Mouse (Mus musculus): ENCODE data around the gene Stard5. TPM values are rescaled to one million over a fixed set of nuclear protein-coding genes. Genes with fewer than 3 reads are reported as not detected.

Stard5 gene
- polyA plus RNA-seq, 1 experiment from 2014 or later = 11.2 TPM

GRCm38 (mm10) chr7:83606796-83607195 lies 25.0 kb upstream of the Stard5 start:
- no peaks in the 10 kb centered on the region for H3K36me3 ChIP-seq (ENCODE audit: control insufficient read depth, insufficient read depth, low read length)
- H3K27ac ChIP-seq (ENCODE audit: low read depth, low read length) = no peak overlapping the region
- no peaks in the 10 kb centered on the region for H3K4me1 ChIP-seq (replicated peaks; ENCODE audit: control insufficient read depth, insufficient read depth, low read length)
- DNase-seq (ENCODE audit: low spot score) = no peak
- whole genome bisulfite sequencing = 100% methylated on average over 2 of the region's 2 CpGs
- no peak overlapping the region for H3K4me2 ChIP-seq (ENCODE audit: low read depth, low read length, severe bottlenecking)
- no peak overlapping the region for H3K9ac ChIP-seq (ENCODE audit: low read length)
- no peaks in the 10 kb centered on the region for H3K27me3 ChIP-seq (ENCODE audit: control insufficient read depth, insufficient read depth, low read length)
- no peak for ATAC-seq (replicated peaks; ENCODE audit: low FRiP score)
- no peak overlapping the region for H3K4me3 ChIP-seq (ENCODE audit: low read depth, low read length)
- H3K9me3 ChIP-seq (ENCODE audit: control insufficient read depth, low read length) = no peaks in the 10 kb centered on the region

GRCm38 (mm10) chr7:83609891-83610290 lies 21.9 kb upstream of the Stard5 start:
- no peak overlapping the region for H3K9ac ChIP-seq (ENCODE audit: low read length)
- no peak overlapping the region for H3K4me2 ChIP-seq (ENCODE audit: low read depth, low read length, severe bottlenecking)
- DNase-seq (ENCODE audit: low spot score) (no peak), ATAC-seq (replicated peaks; ENCODE audit: low FRiP score) (no peak)
- H3K27ac ChIP-seq (ENCODE audit: low read depth, low read length) = no peak overlapping the region
- H3K9me3 ChIP-seq (ENCODE audit: control insufficient read depth, low read length) = no peaks in the 10 kb centered on the region
- 93% methylated on average over 4 of the region's 4 CpGs for WGBS
- H3K4me1 ChIP-seq (replicated peaks; ENCODE audit: control insufficient read depth, insufficient read depth, low read length) = no peaks in the 10 kb centered on the region
- H3K27me3 ChIP-seq (ENCODE audit: control insufficient read depth, insufficient read depth, low read length) = no peaks in the 10 kb centered on the region
- no peak overlapping the region for H3K4me3 ChIP-seq (ENCODE audit: low read depth, low read length)
- H3K36me3 ChIP-seq (ENCODE audit: control insufficient read depth, insufficient read depth, low read length) = no peaks in the 10 kb centered on the region

- ATAC-seq (replicated peaks; ENCODE audit: low FRiP score) (no peak), DNase-seq (ENCODE audit: low spot score) (no peak)
- no peak overlapping the region for H3K27ac ChIP-seq (ENCODE audit: low read depth, low read length)
- no peaks in the 10 kb centered on the region for H3K9me3 ChIP-seq (ENCODE audit: control insufficient read depth, low read length)
- no peak overlapping the region for H3K9ac ChIP-seq (ENCODE audit: low read length)
- 89% methylated on average over 1 of the region's 1 CpGs for WGBS
- H3K27me3 ChIP-seq (ENCODE audit: control insufficient read depth, insufficient read depth, low read length) = no peaks in the 10 kb centered on the region
- no peaks in the 10 kb centered on the region for H3K4me1 ChIP-seq (replicated peaks; ENCODE audit: control insufficient read depth, insufficient read depth, low read length)
- no peak overlapping the region for H3K4me3 ChIP-seq (ENCODE audit: low read depth, low read length)
- no peaks in the 10 kb centered on the region for H3K36me3 ChIP-seq (ENCODE audit: control insufficient read depth, insufficient read depth, low read length)
- no peak overlapping the region for H3K4me2 ChIP-seq (ENCODE audit: low read depth, low read length, severe bottlenecking)
These were observed 19.9 kb upstream of the Stard5 start for GRCm38 (mm10) chr7:83611886-83612285.

DNA sequence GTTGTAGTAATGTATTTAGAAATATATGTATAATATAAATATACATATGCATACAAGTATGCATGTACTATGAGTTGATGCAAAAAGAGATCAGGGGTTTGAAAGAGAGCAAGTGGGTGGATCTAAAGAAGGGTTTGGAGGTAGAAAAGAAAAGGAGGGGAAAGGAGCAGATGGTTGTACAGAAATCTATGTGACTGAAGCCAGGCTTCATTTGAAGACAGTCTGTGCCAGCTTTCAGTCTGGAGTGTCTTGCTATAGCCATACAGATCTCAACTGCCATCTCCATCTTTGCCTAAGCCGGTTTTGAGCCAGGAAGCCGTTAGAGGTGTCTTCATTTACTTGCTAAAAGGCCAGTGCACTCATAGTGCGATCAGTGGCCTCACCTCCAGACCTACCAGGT lies 16.5 kb upstream of the Stard5 start:
- Histone ChIP-seq H3K4me2 (ENCODE audit: low read depth, low read length, severe bottlenecking) (no peak overlapping the region), H3K4me3 (ENCODE audit: low read depth, low read length) (no peak overlapping the region), H3K36me3 (ENCODE audit: control insufficient read depth, insufficient read depth, low read length) (no peaks in the 10 kb centered on the region), H3K4me1 (replicated peaks; ENCODE audit: control insufficient read depth, insufficient read depth, low read length) (no peaks in the 10 kb centered on the region), H3K27ac (ENCODE audit: low read depth, low read length) (no peak overlapping the region), H3K9ac (ENCODE audit: low read length) (no peak overlapping the region), H3K9me3 (ENCODE audit: control insufficient read depth, low read length) (no peaks in the 10 kb centered on the region), H3K27me3 (ENCODE audit: control insufficient read depth, insufficient read depth, low read length) (no peaks in the 10 kb centered on the region)
- no peak for DNase-seq (ENCODE audit: low spot score)
- ATAC-seq (replicated peaks; ENCODE audit: low FRiP score) = no peak
- WGBS = 89% methylated on average over 3 of the region's 3 CpGs

DNA sequence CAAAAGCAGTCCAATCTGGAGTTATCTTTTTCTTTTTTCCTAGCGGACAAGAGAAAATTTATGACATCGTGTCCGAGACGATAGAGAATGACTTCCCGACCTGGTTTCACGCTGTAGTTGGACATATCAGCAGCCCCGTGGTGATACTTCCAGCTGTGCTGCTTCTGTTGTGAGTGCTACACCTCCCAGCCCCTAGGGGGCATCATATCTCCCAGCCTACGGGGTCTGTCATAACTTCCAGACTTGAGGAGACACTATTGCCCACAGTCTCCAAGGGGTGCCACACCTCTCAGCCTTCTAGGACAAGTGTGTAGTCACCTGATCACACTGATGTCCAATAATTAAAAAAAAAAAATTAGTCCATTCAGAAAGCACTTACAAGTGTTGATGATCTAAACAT lies 15.9 kb upstream of the Stard5 start:
- DNase-seq (ENCODE audit: low spot score) = no peak
- Histone ChIP-seq H3K4me1 (replicated peaks; ENCODE audit: control insufficient read depth, insufficient read depth, low read length) (no peaks in the 10 kb centered on the region), H3K27me3 (ENCODE audit: control insufficient read depth, insufficient read depth, low read length) (no peaks in the 10 kb centered on the region), H3K4me2 (ENCODE audit: low read depth, low read length, severe bottlenecking) (no peak overlapping the region), H3K9me3 (ENCODE audit: control insufficient read depth, low read length) (no peaks in the 10 kb centered on the region), H3K9ac (ENCODE audit: low read length) (no peak overlapping the region), H3K4me3 (ENCODE audit: low read depth, low read length) (no peak overlapping the region), H3K36me3 (ENCODE audit: control insufficient read depth, insufficient read depth, low read length) (no peaks in the 10 kb centered on the region), H3K27ac (ENCODE audit: low read depth, low read length) (no peak overlapping the region)
- 88% methylated on average over 8 of the region's 8 CpGs for WGBS
- no peak for ATAC-seq (replicated peaks; ENCODE audit: low FRiP score)

- ATAC-seq (replicated peaks; ENCODE audit: low FRiP score) = no peak
- Histone ChIP-seq H3K4me3 (ENCODE audit: low read depth, low read length) (no peak overlapping the region), H3K4me1 (replicated peaks; ENCODE audit: control insufficient read depth, insufficient read depth, low read length) (no peaks in the 10 kb centered on the region), H3K9me3 (ENCODE audit: control insufficient read depth, low read length) (no peaks in the 10 kb centered on the region), H3K27ac (ENCODE audit: low read depth, low read length) (no peak overlapping the region), H3K9ac (ENCODE audit: low read length) (no peak overlapping the region), H3K4me2 (ENCODE audit: low read depth, low read length, severe bottlenecking) (no peak overlapping the region), H3K27me3 (ENCODE audit: control insufficient read depth, insufficient read depth, low read length) (no peaks in the 10 kb centered on the region), H3K36me3 (ENCODE audit: control insufficient read depth, insufficient read depth, low read length) (no peaks in the 10 kb centered on the region)
- DNase-seq (ENCODE audit: low spot score) = no peak
- WGBS = 88% methylated on average over 3 of the region's 3 CpGs
These were observed 15.5 kb upstream of the Stard5 start for GRCm38 (mm10) chr7:83616268-83616667.

- Histone ChIP-seq H3K4me2 (ENCODE audit: low read depth, low read length, severe bottlenecking) (no peak overlapping the region), H3K27me3 (ENCODE audit: control insufficient read depth, insufficient read depth, low read length) (no peaks in the 10 kb centered on the region), H3K4me3 (ENCODE audit: low read depth, low read length) (no peak overlapping the region), H3K27ac (ENCODE audit: low read depth, low read length) (no peak overlapping the region), H3K9me3 (ENCODE audit: control insufficient read depth, low read length) (no peaks in the 10 kb centered on the region), H3K9ac (ENCODE audit: low read length) (no peak overlapping the region), H3K4me1 (replicated peaks; ENCODE audit: control insufficient read depth, insufficient read depth, low read length) (no peaks in the 10 kb centered on the region), H3K36me3 (ENCODE audit: control insufficient read depth, insufficient read depth, low read length) (no peaks in the 10 kb centered on the region)
- DNase-seq (ENCODE audit: low spot score) (no peak), ATAC-seq (replicated peaks; ENCODE audit: low FRiP score) (no peak)
- WGBS = 95% methylated on average over 1 of the region's 1 CpGs
These were observed 13.1 kb upstream of the Stard5 start for GRCm38 (mm10) chr7:83618709-83619108.

GRCm38 (mm10) chr7:83622582-83622981 lies 9.2 kb upstream of the Stard5 start:
- H3K9ac ChIP-seq (ENCODE audit: low read length) = no peak overlapping the region
- no peak overlapping the region for H3K4me3 ChIP-seq (ENCODE audit: low read depth, low read length)
- DNase-seq (ENCODE audit: low spot score) (no peak), ATAC-seq (replicated peaks; ENCODE audit: low FRiP score) (no peak)
- H3K4me2 ChIP-seq (ENCODE audit: low read depth, low read length, severe bottlenecking) = no peak overlapping the region
- WGBS = 96% methylated on average over 6 of the region's 6 CpGs
- H3K27ac ChIP-seq (ENCODE audit: low read depth, low read length) = no peak overlapping the region
- H3K4me1 ChIP-seq (replicated peaks; ENCODE audit: control insufficient read depth, insufficient read depth, low read length) = no peaks in the 10 kb centered on the region
- H3K27me3 ChIP-seq (ENCODE audit: control insufficient read depth, insufficient read depth, low read length) = no peaks in the 10 kb centered on the region
- H3K36me3 ChIP-seq (ENCODE audit: control insufficient read depth, insufficient read depth, low read length) = no peaks in the 10 kb centered on the region
- no peaks in the 10 kb centered on the region for H3K9me3 ChIP-seq (ENCODE audit: control insufficient read depth, low read length)

DNA sequence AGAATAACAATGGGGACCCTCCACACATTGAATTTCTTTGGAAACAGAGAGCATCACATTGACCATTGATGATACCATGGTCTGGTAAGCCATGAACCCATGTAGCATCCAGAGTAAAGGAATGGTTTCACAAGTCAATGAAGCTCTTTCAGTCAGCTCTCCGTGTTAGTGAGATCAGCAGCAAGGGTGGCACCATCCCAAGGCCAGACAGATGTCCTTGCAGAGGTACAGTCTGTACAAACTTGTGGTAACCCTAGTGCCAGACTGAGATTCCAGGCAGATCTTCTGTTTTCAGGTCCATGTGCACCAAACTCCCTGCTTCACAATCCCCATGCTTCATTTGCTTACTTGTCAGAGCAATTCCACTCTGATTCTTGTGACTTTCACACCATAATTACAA lies 7.7 kb upstream of the Stard5 start:
- no peak for ATAC-seq (replicated peaks; ENCODE audit: low FRiP score)
- H3K27me3 ChIP-seq (ENCODE audit: control insufficient read depth, insufficient read depth, low read length) = no peaks in the 10 kb centered on the region
- no peak overlapping the region for H3K4me3 ChIP-seq (ENCODE audit: low read depth, low read length)
- no peak overlapping the region for H3K9ac ChIP-seq (ENCODE audit: low read length)
- WGBS = 79% methylated on average over 1 of the region's 1 CpGs
- H3K27ac ChIP-seq (ENCODE audit: low read depth, low read length) = no peak overlapping the region
- H3K4me2 ChIP-seq (ENCODE audit: low read depth, low read length, severe bottlenecking) = no peak overlapping the region
- DNase-seq (ENCODE audit: low spot score) = no peak
- H3K4me1 ChIP-seq (replicated peaks; ENCODE audit: control insufficient read depth, insufficient read depth, low read length) = no peaks in the 10 kb centered on the region
- no peaks in the 10 kb centered on the region for H3K9me3 ChIP-seq (ENCODE audit: control insufficient read depth, low read length)
- H3K36me3 ChIP-seq (ENCODE audit: control insufficient read depth, insufficient read depth, low read length) = no peaks in the 10 kb centered on the region

Measured in forebrain, embryonic 11.5 days (tissue).